Mouse (Mus musculus) erythroblast, embryonic 14.5 days (primary cell): ENCODE measurements around the gene Hdhd5.

Source experiments
- GATA1 ChIP-seq: IDR thresholded peaks from 2 replicates; pipeline ENCODE4 v1.6.1; 2012; ENCODE audit warnings: low read length, inconsistent platforms, mixed read lengths
- TAL1 ChIP-seq: IDR thresholded peaks from 3 replicates; pipeline ENCODE4 v1.6.1; 2012; ENCODE audit warnings: low read length, inconsistent platforms, mixed read lengths

GRCm38 (mm10) chr6:120546292-120546691, 15.2 kb upstream of the Hdhd5 start:
- TF ChIP-seq TAL1 = no peak
- no peak for TF ChIP-seq GATA1
